In the genomic region with DNA sequence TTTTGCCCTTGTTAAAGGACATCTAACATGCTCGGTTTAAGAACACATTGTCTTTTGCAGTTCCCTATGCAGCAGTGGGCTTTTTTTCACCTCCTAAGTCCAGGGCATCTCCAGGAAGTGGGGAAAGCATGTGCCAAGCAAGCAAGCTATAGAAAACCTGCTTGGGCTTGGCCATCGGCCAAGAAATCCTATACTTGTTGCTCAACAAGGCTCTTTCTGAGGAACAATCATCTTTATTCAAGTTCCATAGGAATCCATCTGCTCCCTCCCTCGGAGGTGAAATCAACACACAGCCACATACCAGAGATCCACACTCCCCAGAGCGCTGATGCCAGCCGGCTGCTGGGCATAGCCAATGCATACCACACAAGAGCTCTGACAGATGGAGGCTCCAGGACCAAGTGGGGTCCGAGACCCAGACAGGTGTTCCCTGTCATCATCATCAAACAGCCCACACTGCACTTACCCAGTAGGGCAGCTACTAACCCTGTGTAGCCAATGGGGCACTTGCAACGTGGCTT, we compare ENCODE assay signal across 11 mouse cellular contexts. TPM values are rescaled to one million over a fixed set of nuclear protein-coding genes. Genes with fewer than 3 reads are reported as not detected.
DNase-seq lines count a peak whose midpoint lies in the region; ATAC-seq lines count a peak whose summit lies in the region.
"Had no signal": no experiment of that assay in that cellular context is flagged by ENCODE, and none has a peak within 500 bp of the region (broad histone marks: within the 10 kb centered on the region; RNA-seq: fewer than 3 reads in every experiment).

No protein-coding gene starts in this region.

- H3K4me3 ChIP-seq in hindbrain, embryonic 12.5 days = no peak overlapping the region
- no peak overlapping the region for H3K4me3 ChIP-seq in hindbrain, embryonic 10.5 days
- H3K4me3 ChIP-seq in lung, embryonic 16.5 days (ENCODE audit: low read length) = no peak overlapping the region
- no peak overlapping the region for H3K4me3 ChIP-seq in hindbrain, embryonic 15.5 days
- H3K4me3 ChIP-seq: heart, embryonic 15.5 days had no signal

- H3K4me2 ChIP-seq in hindbrain, embryonic 12.5 days (replicated peaks) = no peak overlapping the region
- no peak overlapping the region for H3K4me2 ChIP-seq in lung, embryonic 16.5 days (ENCODE audit: low read depth, low read length)
- H3K4me2 ChIP-seq in hindbrain, embryonic 15.5 days = no peak overlapping the region
- H3K4me2 ChIP-seq: heart, embryonic 15.5 days had no signal

- no peaks in the 10 kb centered on the region for H3K36me3 ChIP-seq in hindbrain, embryonic 12.5 days
- H3K36me3 ChIP-seq in hindbrain, embryonic 10.5 days = no peaks in the 10 kb centered on the region
- H3K36me3 ChIP-seq in lung, embryonic 16.5 days (ENCODE audit: control insufficient read depth, insufficient read depth, low read length) = no peaks in the 10 kb centered on the region
- no peaks in the 10 kb centered on the region for H3K36me3 ChIP-seq in hindbrain, embryonic 15.5 days
- H3K36me3 ChIP-seq: heart, embryonic 15.5 days had no signal

- peak; percentile 29; the same call in 1 of the 2 replicates for ATAC-seq in hindbrain, embryonic 12.5 days (ENCODE audit: low FRiP score)
- ATAC-seq in lung, embryonic 16.5 days (ENCODE audit: low read depth) = peak; percentile 78
- 0 out of 2 replicates have a peak, but pooled peaks have one; percentile 65 for ATAC-seq in hindbrain, embryonic 15.5 days (ENCODE audit: low FRiP score, low read depth)

- no peak for DNase-seq in hindbrain, embryonic 10.5 days (ENCODE audit: low spot score)
- DNase-seq in lung, postnatal 4 days = no peak
- peak; percentile 89 for DNase-seq in NIH3T3 (ENCODE audit: low read depth)
- DNase-seq in layer of hippocampus, postnatal 14 days (ENCODE audit: low spot score in 2 of 2) = no peak
- DNase-seq: adrenal gland, postnatal 36 days; cerebellum, adult 2 months; kidney, adult 9 months had no signal

- 0 out of 2 replicates have a peak, but pooled peaks cover 3% of the 10 kb centered on the region for H3K27me3 ChIP-seq in hindbrain, embryonic 12.5 days
- no peaks in the 10 kb centered on the region for H3K27me3 ChIP-seq in hindbrain, embryonic 10.5 days (ENCODE audit: insufficient read depth, poor library complexity, severe bottlenecking)
- H3K27me3 ChIP-seq in lung, embryonic 16.5 days (ENCODE audit: control insufficient read depth, insufficient read depth, low read depth, low read length) = no peaks in the 10 kb centered on the region
- no peaks in the 10 kb centered on the region for H3K27me3 ChIP-seq in hindbrain, embryonic 15.5 days
- H3K27me3 ChIP-seq: heart, embryonic 15.5 days had no signal

- H3K4me1 ChIP-seq in hindbrain, embryonic 12.5 days = peaks cover 13% of the 10 kb centered on the region; the same call in 1 of the 2 replicates
- H3K4me1 ChIP-seq in hindbrain, embryonic 10.5 days (replicated peaks) = peaks cover 10% of the 10 kb centered on the region
- peaks cover 8% of the 10 kb centered on the region for H3K4me1 ChIP-seq in lung, embryonic 16.5 days (replicated peaks; ENCODE audit: control insufficient read depth, insufficient read depth, low read length)
- peaks cover 12% of the 10 kb centered on the region; the same call in 1 of the 2 replicates for H3K4me1 ChIP-seq in hindbrain, embryonic 15.5 days (replicated peaks)
- H3K4me1 ChIP-seq: heart, embryonic 15.5 days had no signal

- H3K9ac ChIP-seq in hindbrain, embryonic 12.5 days = no peak overlapping the region
- no peak overlapping the region for H3K9ac ChIP-seq in lung, embryonic 16.5 days (ENCODE audit: low read length)
- no peak overlapping the region for H3K9ac ChIP-seq in hindbrain, embryonic 15.5 days
- H3K9ac ChIP-seq: heart, embryonic 15.5 days had no signal

- H3K9me3 ChIP-seq in hindbrain, embryonic 12.5 days (replicated peaks) = no peaks in the 10 kb centered on the region
- H3K9me3 ChIP-seq in hindbrain, embryonic 10.5 days = no peaks in the 10 kb centered on the region
- no peaks in the 10 kb centered on the region for H3K9me3 ChIP-seq in lung, embryonic 16.5 days (ENCODE audit: control insufficient read depth, low read length)
- H3K9me3 ChIP-seq in hindbrain, embryonic 15.5 days = no peaks in the 10 kb centered on the region
- H3K9me3 ChIP-seq: heart, embryonic 15.5 days had no signal

- WGBS in hindbrain, embryonic 12.5 days = 64% methylated on average over 7 of the region's 7 CpGs
- WGBS in hindbrain, embryonic 10.5 days = 80% methylated on average over 7 of the region's 7 CpGs
- 43% methylated on average over 7 of the region's 7 CpGs for WGBS in lung, embryonic 16.5 days
- 48% methylated on average over 7 of the region's 7 CpGs for WGBS in hindbrain, embryonic 15.5 days

- no peak overlapping the region for H3K27ac ChIP-seq in hindbrain, embryonic 12.5 days
- no peak overlapping the region for H3K27ac ChIP-seq in hindbrain, embryonic 10.5 days
- no peak overlapping the region for H3K27ac ChIP-seq in lung, embryonic 16.5 days (ENCODE audit: low read length)
- H3K27ac ChIP-seq in hindbrain, embryonic 15.5 days (replicated peaks) = no peak overlapping the region
- H3K27ac ChIP-seq: heart, embryonic 15.5 days had no signal

RNA-seq across cellular contexts. Expression of a gene that starts 39.0 kb away (rescaled TPM):
- polyA plus RNA-seq in hindbrain, embryonic 12.5 days (2016; fragmentation: Nextera tagmentation; extraction: Ambion mirVana) = 2.6 and 2.7 TPM in 2 replicates
- polyA plus RNA-seq in hindbrain, embryonic 10.5 days (2016; fragmentation: Nextera tagmentation; extraction: Ambion mirVana) = 2.2 and 3.9 TPM in 2 replicates
- 3.3 and 4.5 TPM in 2 replicates for polyA plus RNA-seq in lung, embryonic 16.5 days (2015; fragmentation: Nextera tagmentation; extraction: Ambion mirVana)
- 3.6 and 3.8 TPM in 2 replicates for polyA plus RNA-seq in hindbrain, embryonic 15.5 days (2015; fragmentation: Nextera tagmentation; extraction: Ambion mirVana)
- total RNA-seq in layer of hippocampus, postnatal 14 days (2021) = 10 to 100 TPM in 1 of 2 experiments, 1 to 10 TPM in 1; 8.6 to 11.8 TPM
